Mouse (Mus musculus) heart, postnatal 0 days (tissue): ENCODE measurements around the gene Hdgf.

Source experiments
- CTCF ChIP-seq: IDR thresholded peaks from 2 replicates; pipeline ENCODE4 v1.5.1; 2016; ENCODE audit warnings: antibody characterized with exemption, control low read depth, low read depth
- EP300 ChIP-seq: IDR thresholded peaks from 2 replicates; pipeline ENCODE4 v1.6.1; 2016; ENCODE audit warnings: antibody characterized with exemption, low read depth

- TF ChIP-seq CTCF (no peak), EP300 (no peak)
Observed at GRCm38 (mm10) chr3:87906601-87906980, 470 bp downstream of the Hdgf start.
